Mouse (Mus musculus) spleen, postnatal 36 days (tissue): Measurements from ENCODE around the gene Nasp.

Source experiments
- DNase-seq, 2 experiments: peaks; one replicate each; pipeline ENCODE4 v3.0.0; 2022; ENCODE audit warnings: low spot score in 2 of 2, mixed read lengths in 1 of 2

Nasp gene

GRCm38 (mm10) chr4:116635197-116635596 lies 7.5 kb upstream of the Nasp start:
- DNase-seq: no peak

GRCm38 (mm10) chr4:116627359-116627716 lies 403 bp downstream of the Nasp start:
- DNase-seq: peak; percentile 87 to 91

- peak; percentile 65 to 76 for DNase-seq
Measured at GRCm38 (mm10) chr4:116626658-116627358, 933 bp downstream of the Nasp start.

- DNase-seq: no peak
Measured at GRCm38 (mm10) chr4:116624831-116625230, 2.9 kb downstream of the Nasp start.

GRCm38 (mm10) chr4:116615237-116615636 lies 12.5 kb downstream of the Nasp start:
- DNase-seq: no peak

DNA sequence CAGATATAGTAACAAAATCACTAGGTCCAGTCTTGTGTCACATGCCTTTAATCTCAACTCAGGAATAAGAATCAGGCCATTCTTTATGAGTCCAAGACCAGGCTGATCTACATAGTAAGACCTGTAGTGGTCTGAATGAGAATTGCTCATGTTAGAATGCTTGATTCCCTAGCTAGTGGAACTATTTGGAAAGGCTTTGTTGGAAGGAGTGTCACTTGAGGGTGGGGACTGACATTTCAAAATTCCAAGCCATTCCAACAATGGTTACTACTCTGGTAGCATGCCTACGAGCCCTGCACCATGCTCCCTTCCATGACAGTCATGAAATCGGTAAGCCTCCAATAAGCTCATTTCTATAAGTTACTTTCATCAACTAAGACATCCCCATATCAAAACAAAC lies 15.1 kb downstream of the Nasp start:
- no peak for DNase-seq

DNA sequence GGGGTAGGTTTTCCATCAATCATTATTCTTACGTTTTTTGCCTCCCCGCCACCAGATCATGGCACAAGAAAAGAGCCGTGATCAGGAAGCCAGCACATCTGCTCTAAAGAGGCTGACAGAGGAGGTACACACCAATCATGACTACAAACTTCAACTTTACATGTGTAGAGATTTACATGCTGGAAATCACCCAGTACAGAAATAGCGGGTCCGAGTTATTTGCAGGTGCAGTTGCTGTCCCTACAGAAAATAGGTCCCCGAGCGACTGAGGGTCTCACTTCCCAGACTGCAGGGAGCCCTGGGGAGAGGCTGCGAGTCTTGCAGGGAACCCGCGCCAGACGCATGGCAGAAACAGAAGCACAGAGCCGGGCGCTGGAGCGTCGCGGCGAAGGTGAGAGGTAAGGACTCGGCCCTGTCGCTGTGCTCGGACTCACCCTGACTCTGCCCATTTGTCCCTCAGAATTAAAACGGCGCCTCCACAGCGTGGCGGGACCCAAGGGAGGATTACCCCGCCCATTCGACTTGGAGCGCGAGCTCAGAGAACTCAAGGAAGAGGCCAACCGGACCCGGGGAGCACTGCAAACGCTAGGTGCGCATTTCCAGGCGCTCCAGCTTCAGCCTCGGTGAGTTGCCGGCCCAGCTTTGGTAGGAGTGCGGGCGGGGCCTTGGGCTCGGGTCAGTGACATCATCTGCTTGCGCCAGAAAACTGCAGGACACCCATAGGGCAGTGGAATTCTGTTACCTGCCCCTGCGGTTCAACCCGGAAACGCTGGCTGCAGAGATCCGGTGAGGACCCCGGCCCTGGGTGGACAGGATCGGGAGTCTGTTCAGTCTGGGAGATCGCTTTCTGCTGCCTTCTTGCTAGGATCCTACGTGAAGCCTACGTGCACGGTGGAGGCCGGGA lies 30.5 kb downstream of the Nasp start:
- DNase-seq: peak; percentile 86 to 87

DNA sequence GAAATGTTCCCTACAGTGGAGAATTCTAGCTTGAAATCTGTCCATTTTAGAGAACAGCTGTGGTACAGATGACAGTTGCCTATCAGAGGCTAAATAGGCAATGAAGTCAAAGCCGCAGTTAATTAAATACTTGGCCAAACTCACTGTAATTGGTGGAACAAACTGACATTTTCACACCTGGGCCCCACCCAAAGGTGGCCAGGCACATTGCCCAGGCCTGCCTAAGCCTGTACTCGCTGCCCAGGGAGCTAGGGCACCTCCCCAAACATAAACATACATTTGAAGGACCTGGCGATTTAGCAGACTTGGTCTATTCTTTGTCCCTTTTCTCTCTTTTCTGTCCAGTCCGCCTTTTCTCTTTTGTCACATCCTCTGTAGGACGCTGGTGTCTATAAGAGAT lies 31.4 kb downstream of the Nasp start, which contains the start of gene Ccdc17:
Gene Ccdc17, plus strand, starts transcription at position 276 of the 400 bp plus-strand sequence.
- no peak for DNase-seq

DNA sequence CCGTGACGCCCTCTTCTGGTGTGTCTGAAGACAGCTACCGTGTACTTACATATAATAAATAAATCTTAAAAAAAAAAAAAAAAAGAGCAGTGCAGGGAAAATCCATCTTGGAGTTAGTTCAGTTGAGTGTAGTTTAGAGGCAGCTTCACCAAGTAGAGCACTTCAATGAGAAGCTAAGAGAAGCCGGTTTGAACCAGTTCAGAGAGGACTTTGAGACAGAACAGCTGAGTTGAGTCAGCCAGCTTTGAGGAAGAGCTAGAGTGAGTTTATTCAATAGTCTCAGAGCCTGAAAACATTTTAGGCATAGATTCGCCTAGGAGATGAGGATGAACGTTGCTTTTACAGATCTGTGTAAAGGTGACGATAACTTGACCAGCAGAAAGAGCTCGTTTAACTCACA lies 31.9 kb downstream of the Nasp start:
- DNase-seq: no peak

DNA sequence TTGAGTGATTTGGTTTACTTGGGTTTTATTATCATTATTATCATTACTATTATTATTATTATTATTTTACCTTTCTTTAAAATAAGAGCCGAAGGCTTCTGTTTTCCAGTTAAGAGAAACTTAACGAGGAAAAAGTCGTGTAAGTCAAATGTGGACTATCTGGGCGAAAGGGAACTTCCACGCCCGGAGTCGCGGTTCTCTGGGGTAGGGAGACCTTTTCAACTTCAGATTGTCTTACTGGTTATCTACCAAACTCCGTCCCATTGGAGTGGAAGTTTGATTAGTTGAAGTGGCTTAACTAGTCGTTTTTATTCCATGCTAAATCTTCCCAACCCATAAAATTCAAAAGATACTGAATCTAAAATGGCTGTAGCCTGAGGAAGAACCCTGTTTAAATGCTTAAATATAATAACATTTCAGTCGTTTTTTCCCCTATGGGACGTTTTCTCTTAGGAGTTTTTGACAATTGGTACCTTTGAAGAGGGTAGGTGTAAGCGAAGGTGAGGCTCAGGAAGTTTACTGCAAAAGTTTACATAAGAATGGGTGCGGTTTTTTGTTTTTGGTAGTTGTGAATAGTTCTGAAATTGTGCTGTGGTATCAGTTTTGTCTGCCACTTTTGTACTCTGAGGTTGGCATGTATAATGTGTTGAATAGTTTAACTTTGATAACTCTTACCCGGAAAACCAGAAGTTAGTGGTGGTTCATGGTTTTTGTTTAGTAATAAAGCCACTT lies 69.4 kb downstream of the Nasp start:
- DNase-seq: peak in 1 of 2 experiments; percentile 29

DNA sequence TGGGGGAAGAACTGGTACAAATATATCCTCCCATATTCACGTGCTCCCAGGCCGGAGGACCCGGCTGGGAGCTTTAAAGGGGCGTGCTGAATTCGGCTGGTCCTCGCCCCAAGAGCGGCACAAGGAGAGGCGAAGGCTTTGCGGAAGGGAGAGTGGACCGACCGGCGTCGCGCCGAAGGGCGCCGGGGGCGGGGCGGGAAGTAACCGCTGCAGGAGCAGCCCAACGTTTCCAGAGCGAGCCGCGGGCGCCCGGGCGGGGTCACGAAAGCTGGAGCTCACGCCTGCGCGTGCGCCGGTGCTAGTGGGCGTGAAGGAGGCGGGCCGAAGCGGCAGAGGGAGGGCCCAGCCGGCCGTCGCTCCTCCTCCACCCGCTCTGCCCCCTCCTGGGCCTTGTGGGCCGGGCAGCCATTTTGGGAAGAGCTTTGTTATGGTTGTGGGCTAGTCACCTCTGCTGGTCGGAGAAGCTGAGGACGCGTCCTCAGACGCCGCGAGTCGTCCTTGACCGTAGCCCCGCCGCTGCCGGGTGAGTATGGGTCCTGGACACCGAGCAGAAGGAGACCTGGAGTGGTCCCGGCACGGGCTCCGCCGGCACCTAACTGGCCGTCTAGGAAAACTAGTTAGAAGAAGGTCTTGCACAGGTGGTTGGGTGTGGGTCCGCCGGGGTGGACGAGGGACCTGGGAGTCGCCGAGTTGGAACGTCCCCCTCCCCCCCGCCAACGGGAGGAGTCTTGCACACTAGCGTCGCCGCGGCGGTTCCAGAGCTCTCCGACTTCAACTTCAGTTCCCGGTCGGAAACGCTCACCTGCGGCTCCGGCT lies 70.2 kb downstream of the Nasp start, which contains the start of gene Gpbp1l1:
Gene Gpbp1l1, plus strand, starts transcription at position 353 of the 816 bp plus-strand sequence.
- peak; percentile 98 for DNase-seq

DNA sequence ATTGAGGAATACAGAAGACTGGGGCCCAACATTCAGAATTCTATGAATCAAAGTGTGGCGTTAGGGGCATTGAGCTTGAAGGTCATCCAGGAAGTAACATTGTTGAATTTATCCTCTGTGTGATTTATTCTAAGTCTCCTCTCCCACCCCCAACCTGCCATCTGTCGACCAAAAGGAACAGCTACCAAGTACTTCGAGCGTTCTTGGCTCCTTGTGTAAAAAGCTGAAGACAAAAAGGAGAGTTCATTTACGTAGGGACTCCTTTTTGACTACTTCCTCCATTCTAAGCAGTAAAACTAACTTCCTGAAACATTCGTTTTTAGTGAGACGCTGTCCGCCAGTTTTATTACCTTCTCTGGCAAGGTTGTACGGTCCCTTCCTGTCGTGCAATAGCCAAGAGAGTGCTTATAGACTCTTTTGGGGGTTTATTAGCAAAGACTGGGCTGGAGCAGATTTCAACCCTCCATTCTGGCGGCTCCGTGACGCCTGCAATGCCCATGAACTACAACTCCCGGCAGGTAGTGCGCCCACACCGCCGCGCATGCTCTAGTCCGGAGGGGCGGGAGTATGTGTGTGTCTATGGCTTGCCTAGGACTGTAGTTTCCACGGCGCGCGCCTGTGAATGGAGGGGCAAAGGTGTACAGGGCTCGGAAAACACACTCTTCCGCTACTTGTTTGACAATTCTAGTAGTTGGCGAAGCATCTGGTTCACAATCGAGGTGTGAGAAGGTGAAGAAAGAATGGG lies 71.0 kb downstream of the Nasp start:
- DNase-seq: peak; percentile 93 to 96

DNA sequence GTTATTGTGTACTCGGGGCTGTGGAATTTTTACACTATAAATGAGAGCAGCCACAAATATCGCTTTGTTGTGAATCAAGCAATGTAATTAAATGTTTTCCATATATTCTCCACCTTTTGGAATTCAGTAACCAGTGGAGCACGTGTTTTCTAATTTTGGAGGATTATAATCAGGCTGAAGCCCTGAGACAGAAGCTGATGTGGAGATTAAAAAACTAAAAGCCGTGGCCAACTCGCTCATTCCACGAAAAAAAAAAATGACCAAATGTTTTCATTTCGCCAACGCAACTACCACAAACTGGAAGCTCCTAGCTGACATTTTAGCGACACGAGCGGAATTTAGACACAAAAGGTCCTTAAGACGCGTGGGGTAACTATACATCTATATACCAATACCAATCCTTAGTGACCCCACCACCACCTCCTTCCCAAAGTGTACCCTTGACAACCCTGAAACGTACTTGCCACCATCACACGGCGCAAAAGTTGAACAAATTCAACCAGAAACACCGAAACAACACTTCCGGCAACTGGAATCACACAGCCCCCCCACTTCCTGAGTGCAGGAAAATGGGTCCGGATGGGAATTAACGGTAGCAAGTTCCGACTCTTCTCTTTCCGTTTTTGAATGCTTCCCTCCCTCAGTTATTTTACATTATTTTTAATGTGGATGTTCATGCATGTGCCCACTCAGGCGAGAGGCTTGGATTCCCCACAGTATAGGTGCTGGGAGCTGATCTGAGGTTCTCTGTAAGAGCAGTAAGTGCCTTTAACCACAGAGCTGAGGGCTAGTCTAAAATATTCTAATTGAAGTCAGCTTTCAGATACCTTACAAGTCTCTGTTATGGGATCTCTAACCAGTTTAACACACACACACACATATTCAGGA lies 72.1 kb downstream of the Nasp start, which contains the start of gene Tmem69:
Gene Tmem69, minus strand, starts transcription at position 524 of the 888 bp plus-strand sequence.
- DNase-seq: peak; percentile 65 to 77

GRCm38 (mm10) chr4:116553035-116553434 lies 74.7 kb downstream of the Nasp start:
- no peak for DNase-seq
